Mouse (Mus musculus): ENCODE measurements around the gene Islr. TPM values are rescaled to one million over a fixed set of nuclear protein-coding genes. Genes with fewer than 3 reads are reported as not detected.

The Islr gene
- polyA plus RNA-seq, 1 experiment = not detected

- TF ChIP-seq POLR2A (IDR thresholded peaks at IDR 0.05; ENCODE audit: borderline replicate concordance, low read depth, low read length) = no peak
- no peak for TF ChIP-seq CTCF (IDR thresholded peaks at IDR 0.05; ENCODE audit: low read depth, low read length)
- H3K27ac ChIP-seq (ENCODE audit: insufficient read depth, low read depth, low read length) = no peak overlapping the region
- H3K4me3 ChIP-seq (ENCODE audit: insufficient read depth, low read length) = no peak overlapping the region
- no peaks in the 10 kb centered on the region for H3K4me1 ChIP-seq (ENCODE audit: control insufficient read depth, insufficient read depth, low read length)
Observed at GRCm38 (mm10) chr9:58116024-58116651, 88.0 kb downstream of the Islr start.

- Histone ChIP-seq H3K27ac (ENCODE audit: insufficient read depth, low read depth, low read length) (no peak overlapping the region), H3K4me1 (ENCODE audit: control insufficient read depth, insufficient read depth, low read length) (no peaks in the 10 kb centered on the region), H3K4me3 (ENCODE audit: insufficient read depth, low read length) (no peak overlapping the region)
- TF ChIP-seq POLR2A (IDR thresholded peaks at IDR 0.05; ENCODE audit: borderline replicate concordance, low read depth, low read length) (no peak), CTCF (IDR thresholded peaks at IDR 0.05; ENCODE audit: low read depth, low read length) (no peak)
Observed at GRCm38 (mm10) chr9:58115297-58115925, 88.7 kb downstream of the Islr start.

GRCm38 (mm10) chr9:58114019-58114418 lies 90.1 kb downstream of the Islr start:
- no peak for TF ChIP-seq POLR2A (IDR thresholded peaks at IDR 0.05; ENCODE audit: borderline replicate concordance, low read depth, low read length)
- no peak for TF ChIP-seq CTCF (IDR thresholded peaks at IDR 0.05; ENCODE audit: low read depth, low read length)
- no peaks in the 10 kb centered on the region for H3K4me1 ChIP-seq (ENCODE audit: control insufficient read depth, insufficient read depth, low read length)
- H3K4me3 ChIP-seq (ENCODE audit: insufficient read depth, low read length) = no peak overlapping the region
- no peak overlapping the region for H3K27ac ChIP-seq (ENCODE audit: insufficient read depth, low read depth, low read length)

- no peak for TF ChIP-seq CTCF (IDR thresholded peaks at IDR 0.05; ENCODE audit: low read depth, low read length)
- no peak for TF ChIP-seq POLR2A (IDR thresholded peaks at IDR 0.05; ENCODE audit: borderline replicate concordance, low read depth, low read length)
- Histone ChIP-seq H3K4me3 (ENCODE audit: insufficient read depth, low read length) (no peak overlapping the region), H3K27ac (ENCODE audit: insufficient read depth, low read depth, low read length) (no peak overlapping the region), H3K4me1 (ENCODE audit: control insufficient read depth, insufficient read depth, low read length) (no peaks in the 10 kb centered on the region)
Observed at GRCm38 (mm10) chr9:58113279-58113884, 90.7 kb downstream of the Islr start.

- TF ChIP-seq CTCF (IDR thresholded peaks at IDR 0.05; ENCODE audit: low read depth, low read length) (no peak), POLR2A (IDR thresholded peaks at IDR 0.05; ENCODE audit: borderline replicate concordance, low read depth, low read length) (no peak)
- no peaks in the 10 kb centered on the region for H3K4me1 ChIP-seq (ENCODE audit: control insufficient read depth, insufficient read depth, low read length)
- H3K4me3 ChIP-seq (ENCODE audit: insufficient read depth, low read length) = no peak overlapping the region
- no peak overlapping the region for H3K27ac ChIP-seq (ENCODE audit: insufficient read depth, low read depth, low read length)
Observed at GRCm38 (mm10) chr9:58112866-58113278, 91.2 kb downstream of the Islr start.

- no peak for TF ChIP-seq POLR2A (IDR thresholded peaks at IDR 0.05; ENCODE audit: borderline replicate concordance, low read depth, low read length)
- H3K4me3 ChIP-seq (ENCODE audit: insufficient read depth, low read length) = no peak overlapping the region
- no peaks in the 10 kb centered on the region for H3K4me1 ChIP-seq (ENCODE audit: control insufficient read depth, insufficient read depth, low read length)
Observed at GRCm38 (mm10) chr9:58112321-58112751, 91.8 kb downstream of the Islr start.

GRCm38 (mm10) chr9:58111431-58111830 lies 92.7 kb downstream of the Islr start:
- Histone ChIP-seq H3K4me3 (ENCODE audit: insufficient read depth, low read length) (no peak overlapping the region), H3K4me1 (ENCODE audit: control insufficient read depth, insufficient read depth, low read length) (no peaks in the 10 kb centered on the region), H3K27ac (ENCODE audit: insufficient read depth, low read depth, low read length) (no peak overlapping the region)
- TF ChIP-seq CTCF (IDR thresholded peaks at IDR 0.05; ENCODE audit: low read depth, low read length) = no peak
- no peak for TF ChIP-seq POLR2A (IDR thresholded peaks at IDR 0.05; ENCODE audit: borderline replicate concordance, low read depth, low read length)

More at GRCm38 (mm10) chr9:58112321-58112751, 91.8 kb downstream of the Islr start:
- H3K27ac ChIP-seq (ENCODE audit: insufficient read depth, low read depth, low read length) = no peak overlapping the region

- Histone ChIP-seq H3K4me1 (ENCODE audit: control insufficient read depth, insufficient read depth, low read length) (no peaks in the 10 kb centered on the region), H3K4me3 (ENCODE audit: insufficient read depth, low read length) (no peak overlapping the region), H3K27ac (ENCODE audit: insufficient read depth, low read depth, low read length) (no peak overlapping the region)
- no peak for TF ChIP-seq POLR2A (IDR thresholded peaks at IDR 0.05; ENCODE audit: borderline replicate concordance, low read depth, low read length)
- TF ChIP-seq CTCF (IDR thresholded peaks at IDR 0.05; ENCODE audit: low read depth, low read length) = no peak
Observed at GRCm38 (mm10) chr9:58110787-58111186, 93.3 kb downstream of the Islr start.

GRCm38 (mm10) chr9:58107494-58107893 lies 96.6 kb downstream of the Islr start:
- Histone ChIP-seq H3K4me3 (ENCODE audit: insufficient read depth, low read length) (no peak overlapping the region), H3K27ac (ENCODE audit: insufficient read depth, low read depth, low read length) (no peak overlapping the region), H3K4me1 (ENCODE audit: control insufficient read depth, insufficient read depth, low read length) (no peaks in the 10 kb centered on the region)
- TF ChIP-seq CTCF (IDR thresholded peaks at IDR 0.05; ENCODE audit: low read depth, low read length) (no peak), POLR2A (IDR thresholded peaks at IDR 0.05; ENCODE audit: borderline replicate concordance, low read depth, low read length) (no peak)

Other genes starting within 250 kb of the Islr start
- gene Cyp11a1, start 197.9 kb downstream of the Islr start, polyA plus RNA-seq (2012; ENCODE audit: insufficient read depth, insufficient read length, missing spikeins) = 0.36 TPM in 1 of 2 replicates, not detected in the other
- gene Stra6, start 140.5 kb downstream of the Islr start, polyA plus RNA-seq (2012; ENCODE audit: insufficient read depth, insufficient read length, missing spikeins) = not detected in 2 replicates
- not detected in 2 replicates for gene Ccdc33, start 85.5 kb downstream of the Islr start, polyA plus RNA-seq (2012; ENCODE audit: insufficient read depth, insufficient read length, missing spikeins)
- gene Islr2, start within 50 bp of the Islr start, polyA plus RNA-seq (2012; ENCODE audit: insufficient read depth, insufficient read length, missing spikeins) = not detected in 2 replicates
- 60.5 and 71.3 TPM in 2 replicates for gene Pml, start 45.5 kb upstream of the Islr start, polyA plus RNA-seq (2012; ENCODE audit: insufficient read depth, insufficient read length, missing spikeins)
- 21.3 and 25.2 TPM in 2 replicates for gene Stoml1, start 48.9 kb upstream of the Islr start, polyA plus RNA-seq (2012; ENCODE audit: insufficient read depth, insufficient read length, missing spikeins)
- 1.5 and 1.8 TPM in 2 replicates for gene Loxl1, start 108.9 kb upstream of the Islr start, polyA plus RNA-seq (2012; ENCODE audit: insufficient read depth, insufficient read length, missing spikeins)
- gene Tbc1d21, start 166.1 kb upstream of the Islr start, polyA plus RNA-seq (2012; ENCODE audit: insufficient read depth, insufficient read length, missing spikeins) = not detected in 2 replicates